Mouse (Mus musculus): ENCODE measurements around the gene Hs3st4. TPM values are rescaled to one million over a fixed set of nuclear protein-coding genes. Genes with fewer than 3 reads are reported as not detected.

Hs3st4 gene
- total RNA-seq, 2 experiments from 2014 or later: 0.07 to 0.25 TPM

- no peak for DNase-seq
These were observed 364.7 kb downstream of the Hs3st4 start for GRCm38 (mm10) chr7:124347218-124348017.

GRCm38 (mm10) chr7:124354035-124354434, 371.4 kb downstream of the Hs3st4 start:
- no peak for DNase-seq

- no peak for DNase-seq
These were observed 375.4 kb downstream of the Hs3st4 start for GRCm38 (mm10) chr7:124358068-124358467.

GRCm38 (mm10) chr7:124359836-124360235, 377.2 kb downstream of the Hs3st4 start:
- DNase-seq: no peak

GRCm38 (mm10) chr7:124372297-124372696, 389.6 kb downstream of the Hs3st4 start:
- DNase-seq: no peak

GRCm38 (mm10) chr7:124372697-124373096, 390.0 kb downstream of the Hs3st4 start:
- no peak for DNase-seq

- no peak for DNase-seq
These were observed 400.8 kb downstream of the Hs3st4 start for GRCm38 (mm10) chr7:124383489-124383888.

GRCm38 (mm10) chr7:124399184-124399583, 416.5 kb downstream of the Hs3st4 start:
- DNase-seq: no peak

GRCm38 (mm10) chr7:124426951-124427350, 444.3 kb downstream of the Hs3st4 start:
- DNase-seq: no peak
